Mouse (Mus musculus) retina, embryonic 14.5 days (tissue): ENCODE measurements at regions not wholly inside any gene's neighbourhood (a gene's known extent, or its start where the extent isn't known, plus 50 kb on each side); places are given as distances from the start of the nearest gene placed in this dataset.
"Not testable (repeated sequence)": the region's sequence is repeated elsewhere in the genome, so short reads cannot be mapped to it uniquely, and the experiment has no call there.

Experiments used
- DNase-seq: peaks from one replicate; pipeline ENCODE4 v3.0.0-alpha.2; 2015; ENCODE audit warnings: low spot score

GRCm38 (mm10) chr12:77056748-77057370 is 94.9 kb upstream of the Max start:
- no peak for DNase-seq

- no peak for DNase-seq
These were observed 92.7 kb upstream of the Max start for GRCm38 (mm10) chr12:77054700-77055099.

DNA sequence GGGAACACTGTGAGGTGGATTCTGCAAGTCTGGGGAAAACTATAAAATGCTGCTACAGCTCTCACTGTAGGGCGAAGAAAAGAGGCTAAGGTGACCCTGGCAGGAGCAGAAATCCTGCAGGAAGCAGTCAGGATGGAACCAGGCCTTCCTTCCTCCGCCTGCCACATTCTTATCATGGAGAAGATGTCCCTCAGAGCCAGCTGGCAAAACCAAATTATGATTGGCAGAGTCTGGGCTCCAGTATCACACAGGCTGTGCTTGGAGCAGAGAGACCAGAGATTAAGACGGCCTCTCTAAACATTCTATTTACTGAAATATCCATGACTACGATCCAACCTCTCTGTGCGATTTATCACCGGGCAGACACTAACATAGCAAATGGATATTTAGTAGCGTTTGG is 92.2 kb upstream of the Max start:
- DNase-seq = no peak

DNA sequence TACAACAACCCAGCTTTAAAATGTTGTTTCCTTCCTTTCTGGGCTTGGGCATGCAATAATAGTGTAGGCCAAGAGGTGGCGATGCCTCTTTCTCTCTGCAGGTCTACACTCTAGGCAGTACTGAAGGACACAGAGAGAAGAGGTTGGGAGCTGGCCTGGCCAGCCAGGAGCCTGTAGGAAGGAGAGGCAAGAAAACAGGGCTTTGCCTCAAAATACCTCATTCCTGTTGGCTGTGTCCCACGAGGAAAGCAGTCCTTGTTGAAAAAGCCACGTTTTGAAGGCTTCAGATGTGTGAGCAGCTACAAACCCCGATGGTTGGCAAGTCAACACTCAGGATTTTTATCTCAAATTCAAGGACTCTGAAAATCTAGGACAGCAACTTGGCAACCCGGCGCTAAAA is 90.9 kb upstream of the Max start:
- DNase-seq = peak; percentile 29

DNA sequence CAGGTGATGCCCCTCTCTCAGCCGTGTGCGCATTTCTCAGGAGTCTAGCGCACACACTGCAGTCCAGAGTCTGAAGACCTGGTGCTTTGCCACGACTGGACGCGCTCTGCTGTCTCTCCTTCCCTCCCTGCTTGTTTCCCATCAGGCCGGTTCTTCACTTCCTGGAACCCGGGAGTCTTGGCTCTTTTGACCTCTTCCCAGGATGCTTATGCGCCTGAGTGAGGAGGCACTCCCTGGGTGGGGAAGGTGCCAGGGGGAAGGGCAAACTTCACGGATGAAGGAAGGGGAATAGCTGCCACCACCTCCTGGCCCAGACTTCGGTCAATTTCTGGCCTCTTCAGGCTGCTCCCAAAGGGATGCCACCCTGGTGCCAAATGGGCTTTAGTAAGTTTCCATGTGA is 86.4 kb upstream of the Max start:
- no peak for DNase-seq

GRCm38 (mm10) chr12:77047273-77047672 is 85.3 kb upstream of the Max start:
- no peak for DNase-seq

GRCm38 (mm10) chr12:77045956-77046355 is 84.0 kb upstream of the Max start:
- no peak for DNase-seq

DNA sequence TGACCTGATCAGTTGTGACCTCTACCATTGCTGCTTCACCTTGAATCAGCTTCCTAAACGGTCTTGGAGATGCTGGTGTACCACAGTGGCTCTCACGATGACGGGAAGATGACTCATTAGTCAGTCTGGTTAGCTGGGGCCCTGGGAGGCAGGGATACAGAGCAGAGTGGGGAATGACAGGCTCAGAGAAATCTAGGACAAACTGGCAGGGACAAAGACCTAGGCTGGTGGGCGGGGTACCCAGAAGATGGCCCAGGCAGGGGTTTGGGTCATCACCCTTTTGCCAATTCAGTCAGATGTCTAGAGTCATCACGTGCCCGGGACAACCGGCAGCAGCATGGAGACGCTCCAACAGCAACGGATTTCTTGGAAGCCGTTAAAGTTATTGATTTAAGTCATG is 83.4 kb upstream of the Max start:
- no peak for DNase-seq

DNA sequence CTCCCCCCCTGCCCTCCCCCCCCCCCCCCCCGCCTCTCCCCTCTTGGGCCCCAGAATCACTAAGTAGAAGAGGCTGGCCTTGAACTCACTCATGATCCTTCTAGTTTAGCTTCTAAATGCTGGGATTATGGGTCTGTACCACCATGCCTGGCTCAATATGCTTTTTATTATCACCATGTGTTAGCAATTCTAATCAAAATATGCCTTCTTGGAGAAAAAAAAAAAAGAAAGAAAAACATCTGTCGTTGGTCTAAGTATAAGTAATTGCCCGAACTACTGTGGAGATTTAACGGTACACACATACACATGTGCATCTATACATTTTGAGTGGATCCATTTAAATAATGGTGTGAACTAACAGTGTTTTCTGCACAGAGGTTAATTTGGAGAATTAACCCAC is 80.4 kb upstream of the Max start:
- DNase-seq = no peak

DNA sequence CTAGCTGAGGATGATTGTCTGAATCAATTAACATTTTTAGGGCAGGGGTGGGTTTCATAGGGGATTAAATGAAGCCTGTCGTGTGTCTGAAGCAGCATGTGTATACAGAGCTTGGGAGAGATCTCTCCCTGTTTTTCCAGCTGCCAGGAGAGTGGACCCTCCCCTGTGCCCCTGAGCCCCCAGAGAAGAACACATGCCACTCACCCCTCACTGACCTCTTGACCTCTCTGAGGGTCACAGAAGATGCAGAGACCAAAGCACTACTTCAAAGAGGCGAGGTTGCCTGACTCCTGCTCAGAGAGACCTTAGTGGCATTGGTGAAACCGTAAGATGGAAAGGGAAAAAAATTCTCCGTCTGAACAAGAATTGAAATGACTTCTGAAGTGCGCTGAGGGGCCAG is 79.1 kb upstream of the Max start:
- no peak for DNase-seq

GRCm38 (mm10) chr12:77039953-77040305 is 77.9 kb upstream of the Max start:
- no peak for DNase-seq

DNA sequence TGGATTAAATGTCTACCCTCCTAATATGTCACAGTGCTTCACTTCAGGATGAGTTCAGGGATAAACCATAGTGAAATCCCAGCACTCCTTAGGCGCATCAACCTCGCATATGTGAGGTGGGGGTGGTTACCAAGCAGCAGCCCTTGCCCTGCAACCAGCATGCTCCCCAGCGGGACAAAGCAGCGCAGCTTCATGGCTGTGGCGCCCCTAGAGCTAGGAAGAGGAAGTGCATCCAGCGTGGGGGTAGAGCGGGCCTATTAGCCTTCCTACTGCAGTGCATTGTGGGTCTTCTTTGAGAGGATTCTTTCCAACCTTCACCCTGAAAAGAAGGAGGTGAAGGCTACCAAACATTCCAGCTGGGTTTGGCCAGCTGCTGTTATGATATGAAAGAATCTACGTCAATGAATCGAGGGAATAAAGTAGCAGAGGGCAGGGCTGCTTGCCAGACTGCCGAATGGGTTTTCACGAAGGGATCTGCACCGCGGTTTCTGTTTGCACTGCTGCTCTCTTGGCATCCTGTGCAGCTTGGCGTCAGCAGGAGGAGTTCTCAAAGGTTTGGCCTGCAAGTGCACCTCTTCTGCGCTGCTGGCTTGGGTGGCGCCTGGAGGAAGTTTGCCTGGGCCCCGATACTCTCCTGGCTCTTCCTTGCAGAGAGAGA is 77.4 kb upstream of the Max start:
- DNase-seq = no peak

DNA sequence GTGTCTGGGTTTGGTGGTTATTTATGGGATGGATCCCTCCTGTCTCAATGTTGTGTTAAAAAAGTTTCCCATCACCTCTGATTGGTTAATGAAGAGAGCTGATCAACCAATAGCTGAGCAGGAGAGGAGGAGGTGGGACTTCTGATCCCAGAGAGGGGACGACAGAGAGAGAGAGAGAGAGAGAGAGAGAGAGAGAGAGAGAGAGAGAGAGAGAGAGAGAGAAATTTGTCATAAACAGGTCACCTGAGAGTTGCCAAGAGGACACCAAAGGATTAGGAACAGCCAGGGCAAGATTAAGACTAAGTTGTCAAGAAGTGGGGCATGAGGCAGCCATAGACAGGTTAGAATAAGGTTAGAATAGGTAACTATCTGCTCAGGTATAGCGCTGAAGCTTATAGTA is 73.7 kb upstream of the Max start:
- no peak for DNase-seq

DNA sequence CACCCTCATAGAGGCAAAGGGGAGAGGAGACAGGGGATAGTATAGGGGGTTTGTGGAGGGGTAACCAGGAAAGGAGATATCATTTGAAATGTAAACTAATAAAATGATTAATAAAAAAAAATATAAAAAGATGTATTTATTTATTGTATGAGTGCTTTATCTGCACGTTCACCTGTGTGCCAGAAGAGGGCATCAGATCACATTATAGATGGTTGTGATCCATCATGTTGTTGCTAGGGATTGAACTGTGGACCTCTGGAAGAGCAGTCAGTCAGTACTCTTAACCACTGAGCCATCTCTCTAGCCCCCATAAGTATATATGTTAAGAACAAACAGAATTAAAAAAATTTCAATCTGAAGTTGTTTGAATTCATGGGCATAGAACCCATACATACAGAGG is 69.4 kb upstream of the Max start:
- DNase-seq = no peak

DNA sequence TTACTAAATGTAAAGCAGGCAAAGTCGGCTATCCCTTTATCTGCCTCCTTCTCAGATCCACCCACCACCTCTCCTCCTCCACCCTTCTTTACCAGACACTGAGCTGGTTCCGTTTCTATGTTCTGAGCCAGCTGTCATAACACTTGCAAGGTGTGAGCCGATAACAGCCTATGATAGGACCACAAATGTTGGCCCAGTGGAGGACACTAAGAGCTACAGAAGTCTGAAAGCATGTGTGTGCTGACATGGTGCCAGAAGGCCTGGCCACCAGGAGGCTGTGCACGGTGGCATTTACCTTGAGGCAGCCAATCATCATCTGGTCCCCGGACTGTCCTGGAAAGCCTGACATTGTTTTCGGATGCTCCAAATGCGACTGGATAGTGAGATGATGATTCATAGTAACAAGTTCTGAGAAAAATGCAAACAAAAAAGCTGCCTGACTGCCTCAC is 63.5 kb upstream of the Max start:
- no peak for DNase-seq

GRCm38 (mm10) chr12:77022538-77022937 is 60.5 kb upstream of the Max start:
- DNase-seq = no peak

DNA sequence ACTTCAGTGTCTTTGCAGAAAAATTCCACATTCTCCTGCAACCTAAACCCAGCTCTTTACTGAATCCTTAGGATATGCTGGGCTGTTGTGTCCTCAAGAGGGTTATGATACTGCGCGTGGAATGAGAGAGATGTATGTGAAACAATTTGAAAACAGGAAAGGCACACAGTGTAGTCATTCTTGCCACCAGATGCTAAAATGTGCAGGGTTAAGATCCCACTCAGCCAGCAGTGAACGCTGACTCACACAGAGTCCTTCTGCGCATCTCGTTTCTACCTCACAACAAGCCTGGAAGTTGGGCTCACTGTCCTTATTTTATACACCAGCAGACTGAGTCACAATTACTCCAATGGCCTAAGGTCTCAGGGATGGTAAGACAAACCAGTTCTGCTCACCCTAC is 59.9 kb upstream of the Max start:
- no peak for DNase-seq

DNA sequence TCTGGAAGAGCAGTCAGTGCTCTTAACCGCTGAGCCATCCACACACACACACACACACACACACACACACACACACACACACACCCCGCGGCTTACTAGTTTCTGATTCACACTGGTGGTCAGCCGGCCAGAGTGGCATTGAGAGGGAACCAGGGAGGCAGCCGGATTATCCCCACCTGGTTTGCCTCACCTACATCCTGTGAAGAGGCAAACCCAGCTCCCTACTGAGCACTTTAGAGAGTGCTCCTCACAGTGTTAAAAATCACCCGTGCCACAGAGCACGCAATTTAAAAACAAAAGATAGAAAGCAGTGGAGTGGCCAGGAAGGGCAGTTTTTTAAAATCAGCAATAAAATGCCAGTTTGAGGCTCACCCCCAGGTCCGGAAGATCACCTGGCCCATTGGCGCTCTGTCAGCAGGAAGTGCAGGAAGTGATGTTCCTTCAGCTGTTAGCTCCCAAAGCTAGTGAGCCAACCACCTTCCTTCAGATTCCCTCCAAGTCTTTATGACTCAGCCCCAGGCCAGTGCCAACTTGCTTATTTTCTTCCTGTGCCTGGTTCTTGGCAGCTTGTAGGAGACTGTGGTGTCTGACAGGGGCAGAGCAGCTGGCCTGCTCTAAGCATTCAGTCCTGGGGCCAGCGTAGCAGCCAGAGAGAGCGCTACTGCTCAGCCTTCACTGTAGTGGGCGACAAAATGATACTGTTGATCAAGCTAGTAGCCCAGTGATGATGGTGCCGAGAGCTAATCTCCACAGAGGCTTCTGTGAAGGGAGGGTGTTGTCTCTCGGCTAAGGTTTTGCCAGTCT is 57.9 kb upstream of the Max start:
- no peak for DNase-seq

- not testable (repeated sequence) for DNase-seq
These were observed 57.1 kb upstream of the Max start for GRCm38 (mm10) chr12:77019148-77019547.

DNA sequence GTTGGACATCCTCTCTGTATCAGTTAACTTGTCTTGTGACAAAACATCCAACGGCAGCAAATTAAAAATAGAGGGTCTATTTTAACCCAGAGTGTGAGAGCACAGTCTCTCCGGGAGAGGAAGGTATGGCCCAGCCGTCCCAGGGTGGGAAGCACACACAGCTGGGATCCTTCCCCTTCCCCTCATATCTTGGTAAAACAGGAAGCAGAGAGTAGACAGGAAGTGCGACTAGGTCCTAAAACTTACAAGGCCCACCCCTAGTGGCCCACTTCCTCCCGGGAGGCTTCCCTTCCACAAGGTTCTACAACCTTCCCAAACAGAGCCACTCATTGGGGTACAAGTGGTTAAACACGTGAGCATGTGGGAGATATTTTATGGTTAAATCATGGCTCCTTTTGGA is 56.4 kb upstream of the Max start:
- no peak for DNase-seq

DNA sequence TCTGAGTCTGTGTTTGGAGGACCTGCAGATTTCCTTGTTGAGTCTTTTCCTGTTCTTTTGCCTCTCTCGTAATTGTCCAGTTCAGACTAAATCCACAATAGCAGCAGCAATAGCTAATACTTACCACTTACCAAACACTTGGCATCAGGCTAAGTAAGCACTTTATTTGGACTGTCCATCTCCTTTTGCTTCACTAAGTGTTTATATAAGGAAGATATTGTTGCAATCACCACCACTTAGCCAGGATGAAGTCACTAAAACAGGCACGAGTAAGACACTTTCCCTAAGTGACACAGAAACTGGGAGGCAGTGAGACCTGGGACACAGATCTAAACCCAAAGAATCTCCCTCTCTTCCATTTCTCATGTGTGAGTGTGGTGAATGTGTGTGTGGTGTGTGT is 52.9 kb upstream of the Max start:
- no peak for DNase-seq
